Mouse (Mus musculus) limb, embryonic 14.5 days (tissue): ENCODE data around the gene Gm49325. TPM values are rescaled to one million over a fixed set of nuclear protein-coding genes. Genes with fewer than 3 reads are reported as not detected.

Experiments
- ATAC-seq: fragments of 200-750 bp; cut with Nextera tagmentation; 2 replicates; pipeline ENCODE4 v1.8.0; 2017; ENCODE audit warnings: low read depth, moderate number of reproducible peaks, moderate TSS enrichment; ENCODE audit not compliant: low FRiP score
- DNase-seq: peaks from one replicate; pipeline ENCODE4 v3.0.0-alpha.2; 2015; ENCODE audit warnings: low spot score
- H3K27ac ChIP-seq: fragments of 300-500 bp; sonication (generic); replicated peaks from 2 replicates; pipeline ENCODE4 v1.5.1; 2014; ENCODE audit warnings: low read depth, mild to moderate bottlenecking, low read length, moderate library complexity, mixed read lengths
- H3K27me3 ChIP-seq: fragments of 300-500 bp; sonication (generic); 2 replicates; pipeline ENCODE4 v1.6.1; 2014; ENCODE audit warnings: low read length, mixed read lengths; ENCODE audit not compliant: control insufficient read depth, insufficient read depth
- H3K36me3 ChIP-seq: fragments of 300-500 bp; sonication (generic); 2 replicates; pipeline ENCODE4 v1.6.1; 2014; ENCODE audit warnings: mild to moderate bottlenecking, low read length, moderate library complexity, mixed read lengths; ENCODE audit not compliant: control insufficient read depth, insufficient read depth
- H3K4me1 ChIP-seq: fragments of 300-500 bp; sonication (generic); 2 replicates; pipeline ENCODE4 v1.6.1; 2014; ENCODE audit warnings: antibody characterized with exemption, low read length, mixed read lengths; ENCODE audit not compliant: control insufficient read depth, insufficient read depth
- H3K4me2 ChIP-seq: fragments of 300-500 bp; sonication (generic); replicated peaks from 2 replicates; pipeline ENCODE4 v1.6.1; 2014; ENCODE audit warnings: low read depth, mild to moderate bottlenecking, low read length, moderate library complexity; ENCODE audit not compliant: severe bottlenecking
- H3K4me3 ChIP-seq: fragments of 300-500 bp; sonication (generic); replicated peaks from 2 replicates; pipeline ENCODE4 v1.5.1; 2014; ENCODE audit warnings: low read length
- H3K9ac ChIP-seq: fragments of 300-500 bp; sonication (generic); 2 replicates; pipeline ENCODE4 v1.6.1; 2014; ENCODE audit warnings: mild to moderate bottlenecking, low read depth, low read length, moderate library complexity; ENCODE audit not compliant: severe bottlenecking
- H3K9me3 ChIP-seq: fragments of 300-500 bp; sonication (generic); 2 replicates; pipeline ENCODE4 v1.6.1; 2016; ENCODE audit warnings: low read length; ENCODE audit not compliant: control insufficient read depth
- POLR2A ChIP-seq: fragments of 200-500 bp; IDR thresholded peaks from 2 replicates; pipeline ENCODE4 v1.8.0; 2012; ENCODE audit warnings: inconsistent platforms, mild to moderate bottlenecking, moderate library complexity, borderline replicate concordance; ENCODE audit not compliant: insufficient read depth, insufficient read length; ENCODE audit errors: extremely low read depth
- WGBS: fragments of 180-500 bp; shearing (Covaris S2); extraction: QIAGEN DNeasy Blood & Tissue Kit; methylation state at CpG from one replicate; pipeline ENCODE4 v1.1.7; 2014; 5-methylcytosine and 5-hydroxymethylcytosine counted together
- polyA plus RNA-seq, 2 experiments: library from polyadenylated mRNA; depleted of rRNA in 1 of 2; stranded (reverse) in 1 of 2; unstranded in 1 of 2; fragments of >200 nt; fragmentation: Nextera tagmentation in 1 of 2; extraction: Ambion mirVana in 1 of 2; gene quantifications; 2 replicates each; pipeline versions ENCODE4 v1.2.1 to v1.2.3; 2012 to 2014

Gene Gm49325
- polyA plus RNA-seq, 2 experiments, result 5.8 to 8.4 TPM

DNA sequence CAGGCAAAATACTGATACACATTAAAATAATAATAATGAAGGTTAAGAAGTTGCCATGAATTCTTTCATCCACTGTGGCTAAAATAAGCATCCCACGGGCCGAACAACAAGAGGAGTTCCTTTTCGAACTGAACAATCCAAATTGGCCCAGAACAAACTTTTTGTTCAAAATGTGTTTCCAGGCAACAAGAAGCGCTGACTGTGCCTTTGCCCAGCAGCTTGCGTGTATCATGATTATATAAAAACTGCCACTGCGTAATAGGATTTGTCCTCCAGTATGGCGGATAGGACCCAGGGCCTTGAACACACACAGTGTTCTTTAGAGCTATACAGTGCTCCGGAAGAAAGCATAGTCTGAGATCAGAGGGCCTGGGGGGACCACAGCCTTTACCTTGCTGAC, 2.6 kb downstream of the Gm49325 start:
- no peaks in the 10 kb centered on the region for H3K9me3 ChIP-seq
- H3K4me2 ChIP-seq, result no peak overlapping the region
- H3K9ac ChIP-seq, result no peak overlapping the region
- no peaks in the 10 kb centered on the region for H3K27me3 ChIP-seq
- TF ChIP-seq POLR2A, result no peak
- peaks cover 50% of the 10 kb centered on the region for H3K36me3 ChIP-seq
- H3K4me1 ChIP-seq, result peaks cover 14% of the 10 kb centered on the region
- 96% methylated on average over 8 of the region's 8 CpGs for WGBS
- ATAC-seq (no peak), DNase-seq (no peak)
- H3K4me3 ChIP-seq, result no peak overlapping the region
- H3K27ac ChIP-seq, result no peak overlapping the region

DNA sequence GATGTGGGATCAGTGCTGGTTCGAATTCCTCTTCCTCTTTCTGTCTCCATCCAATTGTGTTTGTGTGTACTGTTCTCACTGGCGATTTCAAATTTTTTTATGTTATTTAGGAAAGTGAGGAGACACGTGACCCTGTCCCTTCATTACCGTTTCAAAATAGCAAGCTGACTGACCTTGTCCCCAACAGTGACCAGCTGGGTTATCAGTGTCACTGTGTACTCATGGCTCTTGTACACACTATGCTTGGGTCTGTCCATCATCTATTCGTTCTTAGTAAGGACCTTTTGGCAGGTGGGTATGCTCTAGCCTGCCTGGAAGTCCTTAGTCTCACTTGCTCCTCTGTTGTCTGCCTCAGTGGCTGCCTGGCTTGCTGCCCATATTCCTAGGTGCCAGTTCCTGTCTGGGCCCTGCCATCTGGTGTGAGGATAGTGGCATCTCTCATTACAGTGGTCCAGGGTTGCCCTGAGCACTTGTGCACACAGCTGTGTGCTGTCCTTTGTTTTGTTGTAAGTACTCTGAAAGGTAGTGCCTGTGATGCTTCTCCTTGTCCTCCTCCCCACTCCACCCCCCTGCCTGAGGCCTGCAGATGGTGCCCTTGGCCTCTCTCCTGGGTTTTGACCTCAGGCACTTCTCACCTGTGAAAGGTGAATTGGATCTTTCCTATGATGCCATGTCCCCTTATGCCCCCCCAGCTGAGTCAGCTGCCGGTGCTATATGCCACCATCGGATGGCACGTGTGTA, 4.4 kb downstream of the Gm49325 start:
- H3K9me3 ChIP-seq, result no peaks in the 10 kb centered on the region
- peaks cover 14% of the 10 kb centered on the region for H3K4me1 ChIP-seq
- H3K36me3 ChIP-seq, result peaks cover 68% of the 10 kb centered on the region
- no peak overlapping the region for H3K4me3 ChIP-seq
- no peaks in the 10 kb centered on the region for H3K27me3 ChIP-seq
- ATAC-seq (no peak), DNase-seq (no peak)
- H3K9ac ChIP-seq, result no peak overlapping the region
- no peak overlapping the region for H3K4me2 ChIP-seq
- H3K27ac ChIP-seq, result no peak overlapping the region
- TF ChIP-seq POLR2A, result no peak
- 91% methylated on average over 8 of the region's 8 CpGs for WGBS

DNA sequence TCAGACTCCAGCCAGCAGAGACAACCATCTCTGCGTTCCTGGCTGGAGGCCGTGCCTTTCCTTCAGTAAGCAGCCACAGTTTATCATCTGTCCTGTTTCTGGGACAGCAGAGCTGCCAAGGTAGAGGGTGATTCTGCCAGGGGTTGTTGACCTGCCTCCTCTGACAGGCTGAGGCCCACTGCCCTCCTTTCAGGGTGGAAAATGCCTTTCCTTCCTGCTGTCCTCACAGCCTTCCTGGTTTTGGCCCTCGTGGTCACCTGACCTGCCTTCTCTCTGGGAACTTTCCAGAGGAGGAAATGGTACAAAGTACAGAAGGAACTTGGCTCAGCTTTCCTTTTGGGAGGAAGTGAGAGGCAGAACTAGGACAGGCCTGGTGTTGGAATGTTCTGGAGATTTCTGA, 7.4 kb downstream of the Gm49325 start:
- no peak for DNase-seq
- peaks cover 89% of the 10 kb centered on the region for H3K36me3 ChIP-seq
- H3K4me1 ChIP-seq, result no peaks in the 10 kb centered on the region
- ATAC-seq, result no peak
- H3K4me3 ChIP-seq, result no peak overlapping the region
- H3K9me3 ChIP-seq, result no peaks in the 10 kb centered on the region
- H3K9ac ChIP-seq, result no peak overlapping the region
- WGBS, result 88% methylated on average over 3 of the region's 3 CpGs
- no peaks in the 10 kb centered on the region for H3K27me3 ChIP-seq
- TF ChIP-seq POLR2A, result no peak
- no peak overlapping the region for H3K4me2 ChIP-seq
- H3K27ac ChIP-seq, result no peak overlapping the region

DNA sequence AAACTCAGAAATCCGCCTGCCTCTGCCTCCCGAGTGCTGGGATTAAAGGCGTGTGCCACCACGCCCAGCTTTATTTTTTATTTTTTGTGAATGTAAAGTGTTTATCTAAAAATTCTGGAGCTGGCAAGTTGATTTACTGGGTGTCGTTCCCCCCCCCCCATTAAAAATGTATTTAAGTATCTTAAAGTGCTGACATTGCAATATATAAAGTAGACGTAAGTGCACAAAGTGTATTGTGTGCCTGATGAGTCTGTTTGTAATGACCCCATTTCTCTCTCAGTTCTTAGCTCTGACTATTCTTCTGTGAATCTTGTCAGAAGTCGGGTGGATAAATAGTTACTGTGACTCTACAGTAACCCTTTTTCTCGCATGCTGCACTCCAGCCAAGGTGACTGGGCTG, 9.7 kb downstream of the Gm49325 start:
- H3K36me3 ChIP-seq, result peaks cover 75% of the 10 kb centered on the region
- no peaks in the 10 kb centered on the region for H3K27me3 ChIP-seq
- H3K4me3 ChIP-seq, result no peak overlapping the region
- no peaks in the 10 kb centered on the region for H3K9me3 ChIP-seq
- no peaks in the 10 kb centered on the region for H3K4me1 ChIP-seq
- H3K9ac ChIP-seq, result no peak overlapping the region
- ATAC-seq, result no peak
- no peak for TF ChIP-seq POLR2A
- no peak overlapping the region for H3K4me2 ChIP-seq
- no peak for DNase-seq
- no peak overlapping the region for H3K27ac ChIP-seq
- WGBS, result 93% methylated on average over 8 of the region's 8 CpGs

DNA sequence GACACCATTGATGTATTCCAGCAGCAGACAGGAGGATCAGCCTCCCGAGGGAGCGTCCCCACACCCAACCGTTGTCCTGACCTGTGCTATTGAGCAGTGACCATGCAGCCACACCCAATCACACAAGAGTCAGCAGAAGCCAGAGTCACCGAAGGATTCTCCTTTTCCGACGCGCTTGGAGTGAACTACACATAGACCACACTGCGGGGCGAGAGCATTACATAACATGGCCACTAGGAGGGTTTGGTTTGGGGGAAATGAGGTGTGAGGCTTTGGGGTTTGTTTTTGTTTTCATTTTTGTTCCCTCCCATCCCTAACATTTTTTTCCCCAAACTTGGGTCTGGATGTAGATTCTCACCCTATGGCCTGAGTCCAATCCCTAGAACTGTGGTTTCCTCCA, 10.2 kb downstream of the Gm49325 start:
- H3K4me3 ChIP-seq, result no peak overlapping the region
- H3K9ac ChIP-seq, result no peak overlapping the region
- TF ChIP-seq POLR2A, result no peak
- H3K4me2 ChIP-seq, result no peak overlapping the region
- H3K36me3 ChIP-seq, result peaks cover 70% of the 10 kb centered on the region
- H3K9me3 ChIP-seq, result no peaks in the 10 kb centered on the region
- no peaks in the 10 kb centered on the region for H3K27me3 ChIP-seq
- no peaks in the 10 kb centered on the region for H3K4me1 ChIP-seq
- H3K27ac ChIP-seq, result no peak overlapping the region
- WGBS, result 95% methylated on average over 9 of the region's 9 CpGs
- DNase-seq, result no peak
- ATAC-seq, result no peak
